Mouse (Mus musculus) liver, adult 2 months (tissue): Measurements from ENCODE around the gene Prdm13. TPM values are rescaled to one million over a fixed set of nuclear protein-coding genes. Genes with fewer than 3 reads are reported as not detected.

Experiments used
- DNase-seq: peaks from one replicate; pipeline ENCODE4 v3.0.0-alpha.2; 2011; ENCODE audit warnings: low read depth, low spot score; ENCODE audit errors: extremely low read depth
- H3K27ac ChIP-seq: fragments of 200-500 bp; replicated peaks from 2 replicates; pipeline ENCODE4 v1.5.1; 2012; ENCODE audit warnings: low read depth, mild to moderate bottlenecking, control low read depth, inconsistent platforms, low read length; ENCODE audit not compliant: insufficient read depth
- H3K27me3 ChIP-seq: fragments of 200-500 bp; 2 replicates; pipeline ENCODE4 v1.6.1; 2012; ENCODE audit warnings: mild to moderate bottlenecking, moderate library complexity, low read length, inconsistent platforms; ENCODE audit not compliant: control insufficient read depth, insufficient read depth
- H3K36me3 ChIP-seq: fragments of 200-500 bp; 2 replicates; pipeline ENCODE4 v1.6.1; 2012; ENCODE audit warnings: low read length, inconsistent platforms; ENCODE audit not compliant: control insufficient read depth, insufficient read depth
- H3K4me1 ChIP-seq: fragments of 200-500 bp; 2 replicates; pipeline ENCODE4 v1.6.1; 2011; ENCODE audit warnings: low read length; ENCODE audit not compliant: control insufficient read depth, insufficient read depth
- H3K4me3 ChIP-seq: fragments of 200-500 bp; 2 replicates; pipeline ENCODE4 v1.5.1; 2011; ENCODE audit warnings: low read depth, mild to moderate bottlenecking, control low read depth, low read length, moderate library complexity; ENCODE audit not compliant: insufficient read depth
- H3K79me2 ChIP-seq: fragments of 200-500 bp; 2 replicates; pipeline ENCODE4 v1.6.1; 2012; ENCODE audit warnings: inconsistent platforms, mild to moderate bottlenecking, low read length, moderate library complexity; ENCODE audit not compliant: control insufficient read depth, insufficient read depth
- H3K9ac ChIP-seq: fragments of 200-500 bp; 2 replicates; pipeline ENCODE4 v1.6.1; 2012; ENCODE audit warnings: low read depth, mild to moderate bottlenecking, control low read depth, inconsistent platforms, low read length
- CTCF ChIP-seq: fragments of 200-500 bp; IDR thresholded peaks from 2 replicates; pipeline ENCODE4 v1.5.1; 2011; ENCODE audit warnings: low read depth, low read length, control low read depth
- POLR2A ChIP-seq: fragments of 200-500 bp; IDR thresholded peaks from 2 replicates; pipeline ENCODE4 v1.6.1; 2011; ENCODE audit warnings: low read length, control low read depth; ENCODE audit not compliant: insufficient read depth; ENCODE audit errors: extremely low read depth
- WGBS: fragments of 180-500 bp; shearing (Covaris S2); methylation state at CpG from one replicate; pipeline ENCODE4 v1.1.7; 2018; 5-methylcytosine and 5-hydroxymethylcytosine counted together
- polyA plus RNA-seq: library from polyadenylated mRNA; depleted of rRNA; stranded (reverse); fragments of >200 nt; gene quantifications from 2 replicates; pipeline ENCODE4 v1.2.3, GENCODE M21; 2012
- total RNA-seq: library from RNA; depleted of rRNA; stranded (reverse); fragments of >200 nt; gene quantifications from 2 replicates; pipeline ENCODE4 v1.2.3, GENCODE M21; 2014

Gene Prdm13
- total and polyA plus RNA-seq, 2 experiments = not detected

DNA sequence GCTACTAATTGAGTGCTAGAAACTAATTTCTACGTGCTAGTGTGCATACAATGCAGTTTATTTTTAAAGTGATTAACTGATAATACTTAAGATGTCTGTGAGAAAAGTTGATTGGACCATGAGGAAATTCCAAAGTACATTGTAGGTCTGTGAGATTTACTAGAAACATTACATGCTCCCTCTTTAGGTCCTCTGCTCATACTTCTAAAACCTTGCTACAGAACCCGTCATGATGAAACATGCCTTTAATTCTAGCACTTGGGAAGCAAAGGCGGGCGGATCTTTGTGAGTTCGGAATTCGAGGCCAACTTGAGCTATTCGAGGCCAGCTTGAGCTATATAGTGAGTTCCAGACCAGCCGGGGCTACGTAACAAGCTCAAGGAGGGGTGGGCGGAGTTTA, 4.8 kb downstream of the Prdm13 start:
- 8% methylated on average over 10 of the region's 10 CpGs for WGBS
- TF ChIP-seq CTCF (no peak), POLR2A (no peak)
- no peak overlapping the region for H3K4me3 ChIP-seq
- no peak for DNase-seq
- H3K4me1 ChIP-seq = no peaks in the 10 kb centered on the region
- no peaks in the 10 kb centered on the region for H3K36me3 ChIP-seq
- no peak overlapping the region for H3K9ac ChIP-seq
- H3K27me3 ChIP-seq = peaks cover 35% of the 10 kb centered on the region
- H3K27ac ChIP-seq = no peak overlapping the region
- no peaks in the 10 kb centered on the region for H3K79me2 ChIP-seq

DNA sequence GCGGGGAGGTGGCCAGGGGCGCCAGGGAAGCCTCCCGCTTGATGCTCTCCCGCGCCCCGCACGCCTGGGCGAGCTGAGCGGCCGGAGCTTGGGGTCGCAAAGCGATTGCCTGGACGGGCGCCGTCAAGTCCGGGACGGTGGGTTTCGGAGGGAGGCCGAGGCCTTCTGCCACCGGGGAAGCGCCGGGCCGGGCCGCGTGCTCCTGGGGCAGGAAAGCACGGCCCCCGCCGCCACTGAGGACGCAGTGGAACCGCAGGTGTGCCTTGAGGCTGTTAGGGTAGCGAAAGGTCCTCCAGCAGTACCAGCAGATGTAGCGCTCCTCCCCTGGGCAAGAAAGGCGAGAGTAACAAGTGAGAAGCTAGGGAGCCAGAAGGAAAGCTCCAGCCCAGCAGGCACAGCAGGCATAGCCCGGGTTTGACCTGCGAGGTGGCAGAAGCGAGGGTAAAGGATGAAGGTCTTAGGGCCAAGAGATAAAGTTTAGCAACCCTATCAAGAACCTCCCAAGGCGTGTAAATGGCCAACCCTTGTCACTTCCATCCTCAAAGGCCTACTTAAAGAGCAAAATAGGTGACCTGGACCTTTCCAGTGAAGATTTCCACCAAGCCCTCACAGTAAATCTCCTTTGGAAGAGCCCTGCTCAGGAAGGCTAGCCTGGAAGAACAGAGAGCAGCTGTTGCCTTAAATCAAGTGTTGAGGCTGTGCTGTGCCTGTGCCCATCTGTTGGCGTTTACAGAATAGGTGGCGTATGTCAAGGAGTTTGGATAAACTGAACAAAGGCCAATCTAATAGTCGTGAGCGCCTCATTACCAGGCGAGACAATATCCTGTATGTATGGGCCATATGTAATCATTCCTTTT, 5.9 kb downstream of the Prdm13 start:
- no peak overlapping the region for H3K4me3 ChIP-seq
- H3K9ac ChIP-seq = no peak overlapping the region
- no peaks in the 10 kb centered on the region for H3K36me3 ChIP-seq
- TF ChIP-seq POLR2A (no peak), CTCF (no peak)
- H3K27ac ChIP-seq = no peak overlapping the region
- 7% methylated on average over 42 of the region's 42 CpGs for WGBS
- no peaks in the 10 kb centered on the region for H3K4me1 ChIP-seq
- H3K79me2 ChIP-seq = no peaks in the 10 kb centered on the region
- DNase-seq = no peak
- H3K27me3 ChIP-seq = peaks cover 32% of the 10 kb centered on the region

DNA sequence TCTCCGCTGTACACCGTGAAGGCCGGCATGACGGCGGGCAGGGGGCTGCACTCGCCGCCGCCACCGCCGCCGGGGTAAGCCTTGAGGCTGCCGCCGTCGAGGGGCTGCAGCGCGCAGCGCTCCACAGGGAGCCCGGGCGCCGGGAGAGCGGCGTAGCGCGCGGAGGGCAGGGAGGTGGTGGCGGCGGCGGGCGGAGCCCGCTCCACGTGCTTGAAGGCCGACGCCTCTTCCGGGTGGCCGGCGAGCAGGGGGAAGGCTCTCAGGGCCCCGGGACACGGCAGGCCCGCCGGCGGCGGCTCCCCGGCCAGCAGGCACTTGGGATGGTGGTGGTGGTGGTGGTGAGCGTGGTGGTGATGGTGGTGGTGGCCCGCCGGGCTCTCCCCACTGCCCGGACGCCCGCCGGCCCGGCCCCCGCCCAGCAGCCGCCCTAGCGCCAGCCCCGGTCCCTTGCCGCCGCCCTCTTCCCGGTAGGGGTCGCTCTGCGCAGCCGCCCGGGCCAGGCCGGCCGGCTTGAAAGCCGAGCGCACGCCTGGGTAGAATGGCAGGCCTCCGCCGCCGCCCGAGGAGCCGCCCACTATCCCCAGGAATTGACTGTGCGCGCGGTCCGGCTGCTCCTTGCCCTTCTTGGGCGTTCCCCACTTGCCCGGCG, 6.7 kb downstream of the Prdm13 start:
- Histone ChIP-seq H3K4me3 (peak overlapping the region; percentile 27; the same call in 1 of the 2 replicates), H3K27me3 (peaks cover 37% of the 10 kb centered on the region), H3K9ac (no peak overlapping the region), H3K4me1 (no peaks in the 10 kb centered on the region), H3K79me2 (no peaks in the 10 kb centered on the region), H3K36me3 (no peaks in the 10 kb centered on the region), H3K27ac (no peak overlapping the region)
- WGBS = 2% methylated on average over 76 of the region's 79 CpGs
- no peak for DNase-seq
- TF ChIP-seq POLR2A (no peak), CTCF (no peak)

DNA sequence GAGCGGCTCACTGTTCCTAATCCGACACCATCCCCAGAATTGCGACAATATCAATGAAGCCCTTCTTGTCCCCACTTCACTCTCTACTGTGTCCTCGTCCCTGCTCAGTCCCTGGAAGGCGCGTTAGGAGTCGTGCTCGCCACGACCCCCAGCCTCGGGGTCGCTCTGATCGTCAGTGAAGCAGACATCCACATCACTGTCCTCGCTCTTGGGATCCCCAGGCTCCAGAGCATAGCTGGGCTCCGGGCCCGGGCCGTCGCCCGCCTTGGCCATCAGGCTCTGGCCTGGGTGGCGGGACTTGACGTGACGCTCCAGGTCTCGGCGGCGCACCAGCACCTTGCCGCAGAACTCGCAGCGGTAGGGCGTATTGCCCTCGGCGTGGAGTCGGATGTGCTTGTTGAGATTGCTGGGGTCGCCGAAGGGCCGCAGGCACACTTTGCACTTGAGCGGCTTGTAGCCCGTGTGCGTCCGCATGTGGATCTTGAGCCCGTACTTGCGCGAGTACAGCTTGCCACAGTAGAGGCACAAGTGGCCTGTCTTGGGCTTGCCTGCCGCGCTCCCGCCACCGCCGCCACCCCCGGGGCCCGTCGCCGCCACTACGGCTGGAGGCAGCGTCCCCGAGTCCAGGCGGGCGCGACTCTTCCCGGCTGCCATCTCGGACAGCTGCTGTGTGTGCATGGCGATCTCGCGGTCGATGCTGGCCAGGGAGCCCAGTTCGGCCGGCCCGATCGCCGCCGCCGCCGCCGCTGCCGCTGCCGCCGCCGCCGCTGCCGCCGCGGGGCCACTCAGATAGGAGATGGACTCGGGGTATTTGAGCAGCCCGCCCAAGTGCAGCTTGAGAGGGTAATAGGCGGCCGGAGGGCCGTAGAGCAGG, 7.4 kb downstream of the Prdm13 start:
- TF ChIP-seq POLR2A = no peak
- Histone ChIP-seq H3K36me3 (no peaks in the 10 kb centered on the region), H3K27me3 (peaks cover 36% of the 10 kb centered on the region), H3K4me1 (no peaks in the 10 kb centered on the region), H3K79me2 (no peaks in the 10 kb centered on the region), H3K4me3 (peak overlapping the region; percentile 27; the same call in 1 of the 2 replicates), H3K9ac (no peak overlapping the region), H3K27ac (no peak overlapping the region)
- WGBS = 2% methylated on average over 84 of the region's 84 CpGs
- DNase-seq = no peak

GRCm38 (mm10) chr4:21674691-21675090, 11.1 kb downstream of the Prdm13 start:
- WGBS = 8% methylated on average over 8 of the region's 8 CpGs
- Histone ChIP-seq H3K9ac (no peak overlapping the region), H3K79me2 (no peaks in the 10 kb centered on the region), H3K4me1 (no peaks in the 10 kb centered on the region), H3K4me3 (no peak overlapping the region), H3K36me3 (no peaks in the 10 kb centered on the region), H3K27me3 (peaks cover 27% of the 10 kb centered on the region), H3K27ac (no peak overlapping the region)
- no peak for DNase-seq
- TF ChIP-seq CTCF = no peak
- TF ChIP-seq POLR2A = no peak
